Mouse (Mus musculus): ENCODE measurements at regions not wholly inside any gene's neighbourhood (a gene's known extent, or its start where the extent isn't known, plus 50 kb on each side); places are given as distances from the start of the nearest gene placed in this dataset.

DNA sequence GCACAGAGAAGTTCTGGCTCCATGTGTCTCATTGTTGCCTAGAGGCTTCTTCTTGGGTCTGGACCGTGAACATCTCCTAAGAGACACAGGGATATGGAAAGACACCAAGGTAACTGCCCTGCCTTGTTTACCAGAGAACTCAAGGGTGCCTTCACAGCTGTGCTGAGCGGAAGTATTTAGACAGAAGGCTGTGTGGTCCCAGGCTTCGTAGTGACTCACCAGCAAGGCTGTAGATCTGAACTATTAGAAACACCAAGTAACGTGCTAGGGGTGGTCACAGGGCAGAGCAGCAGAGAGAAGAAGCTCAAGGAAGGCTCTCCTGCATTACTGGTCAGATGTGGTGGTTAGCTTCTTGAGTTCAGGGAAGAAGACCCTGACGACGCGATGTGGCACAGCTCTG, 51.6 kb upstream of the Lpp start:
- DNase-seq (ENCODE audit: low spot score), result no peak

GRCm38 (mm10) chr16:24340646-24341045, 52.7 kb upstream of the Lpp start:
- no peak for DNase-seq (ENCODE audit: low spot score)

DNA sequence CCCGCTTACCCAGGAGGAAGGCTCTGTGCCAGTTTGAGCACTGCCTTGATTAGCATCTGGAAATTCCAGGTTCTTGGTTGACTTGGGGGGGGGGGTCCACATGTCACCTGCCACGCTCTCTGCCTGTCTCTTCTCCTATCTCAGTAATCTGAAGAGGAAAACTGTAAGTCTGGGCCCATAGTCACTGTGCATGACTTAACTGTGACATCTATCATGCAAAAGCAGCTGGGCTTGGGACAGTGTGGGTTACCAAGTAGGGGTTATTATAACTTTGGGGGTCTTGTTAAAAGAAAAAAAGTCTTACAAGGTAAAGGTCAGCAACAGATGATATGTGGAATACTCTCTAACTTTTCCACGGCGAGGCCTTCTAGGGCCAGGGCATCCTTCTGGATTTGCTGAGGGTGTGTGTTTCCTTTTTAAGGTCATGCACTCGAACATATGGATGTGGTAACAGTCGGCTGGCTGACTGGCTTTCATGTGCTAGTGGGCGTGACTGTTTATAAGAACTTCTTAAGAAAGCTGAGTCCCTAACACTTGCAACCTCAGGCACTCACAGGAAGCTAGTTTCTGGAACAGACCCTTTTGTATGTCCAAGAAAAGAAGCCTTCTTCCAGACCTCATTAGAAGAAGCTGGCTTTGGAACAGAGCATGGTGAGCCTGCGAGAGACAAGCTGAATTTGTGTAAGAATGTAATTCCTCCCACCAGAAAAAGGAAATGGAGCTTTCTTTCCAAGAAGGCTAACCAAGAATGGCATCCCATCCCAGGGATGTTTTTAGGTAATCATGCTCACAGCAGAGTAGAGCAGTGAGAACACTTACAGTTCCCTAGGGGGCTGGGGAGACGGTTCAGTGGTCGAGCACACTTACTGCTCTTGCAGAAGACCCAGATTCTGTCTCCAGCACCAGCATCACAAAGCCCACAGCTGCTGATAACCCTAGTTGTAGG, 53.7 kb upstream of the Lpp start:
- DNase-seq (ENCODE audit: low spot score), result peak; percentile 41

DNA sequence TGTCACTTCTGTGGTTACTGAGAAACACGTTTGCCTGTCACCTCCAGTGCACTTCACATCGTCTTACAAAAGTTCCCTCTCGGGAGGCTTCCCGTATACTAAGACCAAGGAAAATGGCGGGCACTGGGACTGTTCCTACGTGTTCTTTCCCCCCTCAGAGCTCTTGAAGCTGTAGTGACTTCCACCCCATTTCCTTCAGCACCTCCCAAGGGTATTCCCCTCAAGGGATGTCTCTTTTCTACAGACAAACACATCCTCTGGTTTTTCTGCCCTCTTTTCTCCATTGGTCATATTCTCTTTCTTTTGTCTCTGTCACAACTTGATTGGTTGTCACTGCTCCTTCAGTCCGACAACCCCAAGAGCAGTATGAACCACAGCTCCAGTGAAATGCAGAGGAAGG, 54.9 kb upstream of the Lpp start:
- no peak for DNase-seq (ENCODE audit: low spot score)

DNA sequence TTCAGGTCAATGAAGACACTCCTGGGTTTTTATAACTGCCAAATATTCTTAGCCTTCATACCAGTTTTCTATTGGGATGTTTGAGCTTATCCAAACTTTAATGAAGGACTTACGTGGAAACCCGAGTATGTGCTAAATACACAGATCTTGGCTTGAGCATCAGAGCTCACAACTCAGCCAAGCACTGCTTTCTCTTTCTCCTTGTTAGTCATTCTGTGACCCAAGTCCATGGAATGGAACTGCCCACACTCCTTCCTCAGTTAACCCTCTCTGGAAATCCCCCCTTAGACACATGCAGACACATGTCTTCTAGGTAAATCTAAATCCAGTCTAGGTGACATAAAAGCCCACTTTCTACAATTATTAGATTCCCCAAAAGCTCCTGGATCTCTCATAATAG, 58.9 kb upstream of the Lpp start:
- no peak for DNase-seq (ENCODE audit: low spot score)

GRCm38 (mm10) chr16:24331446-24332020, 61.8 kb upstream of the Lpp start:
- no peak for DNase-seq (ENCODE audit: low spot score)

- no peak for DNase-seq (ENCODE audit: low spot score)
Observed at GRCm38 (mm10) chr16:24326571-24326970, 66.7 kb upstream of the Lpp start.

- DNase-seq (ENCODE audit: low spot score), result peak; percentile 18
Observed at GRCm38 (mm10) chr16:24326046-24326445, 67.3 kb upstream of the Lpp start.

DNA sequence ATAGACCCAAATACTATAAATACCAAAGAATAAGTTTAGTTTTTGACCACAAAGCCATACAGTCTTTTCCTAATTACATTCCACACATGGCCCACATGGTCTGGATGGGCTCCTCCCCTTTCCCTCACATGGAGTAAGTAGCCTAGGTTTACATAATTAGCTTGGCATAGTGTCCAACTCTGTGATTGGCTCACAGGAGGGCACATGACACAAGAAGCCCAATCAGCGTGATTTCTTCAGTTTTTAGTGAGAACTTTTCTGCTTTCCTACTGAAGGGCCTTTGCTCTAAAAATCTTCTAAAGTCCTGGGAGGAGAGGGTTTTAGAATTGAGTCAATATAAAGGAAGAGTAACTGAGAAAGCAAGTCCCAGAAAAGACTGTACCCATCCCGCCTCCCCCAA, 68.4 kb upstream of the Lpp start:
- DNase-seq (ENCODE audit: low spot score), result no peak

GRCm38 (mm10) chr16:24318723-24319437, 74.4 kb upstream of the Lpp start:
- DNase-seq (ENCODE audit: low spot score), result no peak

DNA sequence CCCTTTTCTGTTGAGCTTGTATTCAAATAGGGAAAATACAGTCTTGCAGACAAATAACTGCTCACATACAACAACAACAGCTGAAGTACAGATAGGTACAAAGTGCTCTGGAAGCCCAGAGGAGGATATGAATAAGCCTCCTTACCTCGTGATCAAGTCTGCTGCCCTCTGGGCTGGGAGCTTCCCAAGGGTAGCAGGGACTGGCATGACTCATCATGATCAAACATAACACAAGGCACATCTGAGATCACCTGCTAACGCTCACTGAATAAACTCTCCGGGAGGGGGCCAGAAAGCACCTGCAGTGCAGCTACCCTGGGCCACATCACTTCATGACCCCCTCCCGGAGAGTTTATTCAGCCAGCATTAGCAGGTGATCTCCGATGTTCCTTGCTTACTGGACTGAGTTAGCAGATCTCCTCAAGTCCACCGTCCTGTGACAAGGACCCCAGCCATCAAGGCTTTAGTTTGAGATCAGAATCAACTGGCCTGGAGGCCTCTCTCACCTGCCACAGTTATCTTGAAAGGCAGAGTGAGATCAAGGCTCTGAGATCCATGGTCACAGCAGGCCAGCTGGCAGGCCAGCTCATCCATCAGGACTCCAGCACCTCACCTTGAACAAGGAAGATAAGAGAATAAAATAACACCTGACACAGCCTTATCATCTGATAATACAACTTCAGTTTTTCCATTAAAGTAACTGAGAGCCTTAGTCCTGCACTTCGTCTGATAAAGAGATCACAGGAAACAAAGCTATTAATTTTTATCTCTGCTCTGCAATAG, 79.6 kb upstream of the Lpp start:
- DNase-seq (ENCODE audit: low spot score), result no peak

- DNase-seq (ENCODE audit: low spot score), result no peak
Observed at GRCm38 (mm10) chr16:24305391-24305790, 87.9 kb upstream of the Lpp start.

DNA sequence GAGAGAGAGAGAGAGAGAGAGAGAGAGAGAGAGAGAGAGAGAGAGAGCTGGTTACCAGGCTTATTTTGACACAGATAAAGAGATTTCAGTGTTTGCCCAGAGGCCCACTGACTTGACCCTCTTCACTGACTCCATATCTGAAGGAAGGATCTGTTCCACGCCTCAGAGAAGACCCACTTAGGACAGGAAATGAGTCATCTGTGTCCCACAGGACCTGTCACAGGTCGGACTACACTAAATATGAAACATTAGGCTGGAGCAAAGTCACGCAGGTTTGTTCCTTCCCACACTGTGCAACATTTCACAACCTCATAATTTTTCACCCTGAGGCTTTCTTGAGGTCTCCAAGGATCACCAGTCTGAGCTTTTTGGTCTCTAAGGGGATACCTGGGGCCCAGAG, 96.5 kb upstream of the Lpp start:
- no peak for DNase-seq (ENCODE audit: low spot score)

DNA sequence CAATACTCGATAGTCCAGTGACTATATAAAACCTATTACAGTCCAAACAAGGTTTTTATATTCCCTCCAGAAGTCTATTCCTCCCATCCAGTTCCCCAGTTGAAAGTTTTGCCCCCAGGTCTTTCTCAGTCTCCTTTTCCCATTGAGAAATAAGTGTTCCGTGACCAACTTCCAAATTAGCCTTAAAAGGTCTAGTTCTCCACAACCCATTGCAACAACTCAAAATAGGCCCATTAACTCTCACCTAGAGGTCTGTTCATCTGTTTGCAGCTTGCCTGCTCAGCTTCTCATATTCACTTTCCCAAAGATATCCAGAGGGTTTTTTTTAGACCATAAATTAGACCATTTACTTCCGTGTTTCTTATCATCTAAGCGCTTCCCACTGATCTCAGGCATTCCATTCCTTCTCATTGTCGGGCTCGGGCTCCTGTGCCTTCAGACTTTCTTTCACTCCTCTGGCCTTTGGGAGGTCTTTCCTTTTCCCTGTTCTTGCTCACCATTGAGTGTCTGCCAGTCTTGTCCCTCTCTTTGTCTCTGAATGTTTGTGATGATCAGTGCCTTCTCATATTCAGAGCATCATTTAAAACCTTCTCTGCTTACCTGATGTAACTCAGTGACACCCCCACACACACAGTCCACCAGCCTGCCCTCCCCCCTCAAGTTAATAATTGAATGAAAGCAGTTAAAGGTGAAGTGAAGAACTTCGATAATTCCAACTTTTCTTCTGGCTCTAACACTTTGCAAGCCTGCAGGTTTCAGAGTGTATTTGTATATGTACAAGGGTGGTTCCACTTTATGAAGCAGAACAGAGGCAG, 97.5 kb upstream of the Lpp start:
- no peak for DNase-seq (ENCODE audit: low spot score)

GRCm38 (mm10) chr16:24284215-24284614, 109.1 kb upstream of the Lpp start:
- no peak for DNase-seq (ENCODE audit: low spot score)

- DNase-seq (ENCODE audit: low spot score), result peak; percentile 86
Observed at GRCm38 (mm10) chr16:24282194-24282683, 111.1 kb upstream of the Lpp start.

DNA sequence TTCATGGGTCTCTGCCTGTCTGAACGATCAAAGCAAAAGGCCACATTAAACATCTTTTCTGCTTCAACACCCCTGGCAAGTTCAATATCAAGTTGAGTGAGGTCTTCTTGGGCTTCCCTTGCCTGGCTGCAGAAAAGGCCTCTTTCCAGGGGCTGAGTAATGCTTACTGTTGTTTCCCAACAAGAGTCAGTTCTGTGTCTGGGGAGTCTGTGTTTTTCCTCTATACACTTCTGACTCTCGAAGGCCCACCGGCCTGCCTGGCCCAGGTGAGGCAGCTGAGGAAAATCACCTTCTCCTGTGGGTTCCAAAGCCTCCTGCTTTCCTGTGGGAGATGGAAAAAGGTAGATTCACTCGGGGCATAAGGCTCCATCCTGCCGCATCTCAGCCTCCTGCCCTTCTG, 111.7 kb upstream of the Lpp start:
- no peak for DNase-seq (ENCODE audit: low spot score)

GRCm38 (mm10) chr16:24277857-24278256, 115.5 kb upstream of the Lpp start:
- no peak for DNase-seq (ENCODE audit: low spot score)

DNA sequence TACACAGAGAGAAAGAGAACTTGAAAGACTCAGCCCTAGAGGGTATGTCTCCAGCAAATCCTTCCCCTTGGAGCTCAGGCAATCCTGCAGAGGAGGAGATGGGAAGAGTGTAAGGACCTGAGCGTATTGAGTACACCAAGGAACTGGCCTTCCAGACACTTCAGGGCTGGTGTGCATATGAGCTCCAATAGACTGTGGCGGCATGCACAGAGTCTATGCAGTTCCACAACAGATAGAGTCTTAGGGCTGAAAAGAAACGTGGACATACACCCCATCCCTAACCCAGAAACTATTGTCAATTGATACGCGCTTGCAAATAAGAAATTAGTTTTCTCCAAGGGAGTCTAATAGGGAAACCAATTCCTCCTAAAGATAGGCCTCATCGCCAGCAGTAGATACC, 130.6 kb upstream of the Lpp start:
- DNase-seq (ENCODE audit: low spot score), result no peak

DNA sequence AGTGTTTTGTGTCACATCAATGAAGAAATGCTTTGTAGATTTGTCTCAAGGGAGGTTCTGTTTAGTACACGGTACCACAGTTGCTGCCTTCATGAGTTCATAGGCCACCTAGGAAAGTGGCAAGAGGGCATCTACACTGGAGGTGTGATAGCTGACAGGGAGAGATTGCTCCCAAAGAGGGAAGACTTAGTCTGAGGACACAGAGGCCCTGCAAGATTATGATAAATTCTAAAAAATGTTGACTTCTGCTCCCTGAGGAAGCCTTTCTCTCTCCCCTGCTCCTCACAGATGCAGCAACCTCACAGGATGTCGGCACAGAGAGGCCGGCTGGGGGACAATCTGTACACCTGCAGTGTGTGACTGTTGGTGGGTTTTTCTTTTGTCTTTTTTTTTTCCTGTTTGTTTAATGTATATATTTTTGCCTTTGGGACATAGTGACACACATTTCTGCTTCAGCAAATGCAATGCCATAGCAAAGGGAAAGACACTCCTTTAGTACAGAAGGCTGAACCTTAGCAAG, 133.5 kb upstream of the Lpp start:
- no peak for DNase-seq (ENCODE audit: low spot score)

DNA sequence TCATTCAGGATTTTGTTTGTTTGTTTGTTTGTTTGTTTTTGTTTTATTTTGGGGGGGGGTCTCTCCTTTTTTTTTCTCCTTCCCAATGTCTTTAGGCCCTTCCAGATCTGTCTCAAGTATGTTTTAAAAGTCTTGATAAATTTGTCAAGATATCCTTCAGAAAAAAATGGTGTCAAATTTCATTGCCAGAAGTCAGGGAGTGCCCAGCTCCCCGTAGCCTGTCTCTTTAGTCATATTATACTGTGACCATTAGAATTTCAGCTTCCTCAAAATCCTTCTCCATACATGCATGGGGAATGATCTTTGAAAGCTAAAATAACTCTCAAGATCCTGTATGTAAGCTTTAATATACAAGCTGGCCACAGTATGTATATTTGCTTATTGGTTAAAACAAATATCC, 134.3 kb upstream of the Lpp start:
- no peak for DNase-seq (ENCODE audit: low spot score)
